Mouse (Mus musculus) C2C12 (cell line): ENCODE measurements around the gene Mdh1. TPM values are rescaled to one million over a fixed set of nuclear protein-coding genes. Genes with fewer than 3 reads are reported as not detected.

ENCODE experiments used
- H3K27me3 ChIP-seq: one replicate; pipeline ENCODE4 v1.6.1; 2011; ENCODE audit not compliant: control insufficient read depth, insufficient read depth, insufficient read length
- H3K36me3 ChIP-seq: one replicate; pipeline ENCODE4 v1.6.1; 2011; ENCODE audit not compliant: control insufficient read depth, insufficient read depth
- H3K4me3 ChIP-seq: one replicate; pipeline ENCODE4 v1.5.1; 2011; ENCODE audit warnings: mild to moderate bottlenecking, control low read depth; ENCODE audit not compliant: poor library complexity, insufficient read depth, severe bottlenecking
- H3K79me2 ChIP-seq: one replicate; pipeline ENCODE4 v1.6.1; 2011; ENCODE audit not compliant: control insufficient read depth, insufficient read depth
- H3K79me3 ChIP-seq: one replicate; pipeline ENCODE4 v1.6.1; 2011; ENCODE audit warnings: low read depth, control low read depth
- H3ac ChIP-seq: one replicate; pipeline ENCODE3; 2011; ENCODE audit warnings: low read depth; ENCODE audit not compliant: control insufficient read depth, insufficient read length
- CEBPB ChIP-seq: IDR thresholded peaks from one replicate; pipeline ENCODE4 v1.6.1; 2011; ENCODE audit warnings: low read depth, mild to moderate bottlenecking, control low read depth, moderate library complexity
- CTCF ChIP-seq: IDR thresholded peaks from one replicate; pipeline ENCODE4 v1.5.1; 2011; ENCODE audit not compliant: control insufficient read depth, insufficient read depth, insufficient read length
- FOSL1 ChIP-seq: IDR thresholded peaks from one replicate; pipeline ENCODE4 v1.8.0; 2011; ENCODE audit warnings: mild to moderate bottlenecking, low read length; ENCODE audit not compliant: poor library complexity, insufficient read depth, severe bottlenecking
- MAX ChIP-seq: IDR thresholded peaks from one replicate; pipeline ENCODE4 v1.6.1; 2011; ENCODE audit warnings: mild to moderate bottlenecking, control low read depth
- MYOD1 ChIP-seq: IDR thresholded peaks from one replicate; pipeline ENCODE4 v1.6.1; 2011; ENCODE audit warnings: low read depth; ENCODE audit not compliant: control insufficient read depth, insufficient read length
- MYOG ChIP-seq: IDR thresholded peaks from one replicate; pipeline ENCODE4 v1.6.1; 2011; ENCODE audit not compliant: control insufficient read depth, insufficient read length; ENCODE audit errors: extremely low read depth
- USF1 ChIP-seq: IDR thresholded peaks from one replicate; pipeline ENCODE4 v1.6.1; 2011; ENCODE audit warnings: low read depth, mild to moderate bottlenecking, control low read depth, moderate library complexity
- polyA plus RNA-seq: library from polyadenylated mRNA; unstranded; fragments of >200 nt; fragmentation: generic; extraction: Trizol; gene quantifications from one replicate; pipeline ENCODE4 v1.2.1, GENCODE M21; 2012; ENCODE audit warnings: missing spikeins

Mdh1 gene
- polyA plus RNA-seq, 1 experiment, result 127 TPM

GRCm38 (mm10) chr11:21564681-21565405 lies 7.3 kb downstream of the Mdh1 start:
- H3ac ChIP-seq, result no peak overlapping the region
- TF ChIP-seq CEBPB (no peak), USF1 (no peak), CTCF (no peak), MYOG (no peak), MYOD1 (no peak), FOSL1 (no peak), MAX (no peak)
- no peak overlapping the region for H3K4me3 ChIP-seq
- H3K27me3 ChIP-seq, result no peaks in the 10 kb centered on the region
- peaks cover 7% of the 10 kb centered on the region for H3K79me3 ChIP-seq
- peaks cover 36% of the 10 kb centered on the region for H3K79me2 ChIP-seq
- peaks cover 66% of the 10 kb centered on the region for H3K36me3 ChIP-seq

GRCm38 (mm10) chr11:21563617-21564325 lies 8.4 kb downstream of the Mdh1 start:
- H3K27me3 ChIP-seq, result no peaks in the 10 kb centered on the region
- peaks cover 76% of the 10 kb centered on the region for H3K36me3 ChIP-seq
- H3K4me3 ChIP-seq, result no peak overlapping the region
- TF ChIP-seq MAX (no peak), CTCF (no peak), MYOG (no peak), MYOD1 (no peak), CEBPB (no peak), USF1 (no peak), FOSL1 (no peak)
- H3ac ChIP-seq, result no peak overlapping the region
- peaks cover 4% of the 10 kb centered on the region for H3K79me3 ChIP-seq
- H3K79me2 ChIP-seq, result peaks cover 25% of the 10 kb centered on the region

- TF ChIP-seq CTCF (no peak), MYOG (no peak), CEBPB (no peak), USF1 (no peak), MYOD1 (no peak), MAX (no peak), FOSL1 (no peak)
- Histone ChIP-seq H3K27me3 (no peaks in the 10 kb centered on the region), H3K36me3 (peaks cover 87% of the 10 kb centered on the region), H3K79me2 (peaks cover under 1% of the 10 kb centered on the region), H3K79me3 (no peaks in the 10 kb centered on the region), H3ac (no peak overlapping the region), H3K4me3 (no peak overlapping the region)
Observed at GRCm38 (mm10) chr11:21561347-21561746, 10.8 kb downstream of the Mdh1 start.

- Histone ChIP-seq H3ac (no peak overlapping the region), H3K36me3 (peaks cover 73% of the 10 kb centered on the region), H3K27me3 (no peaks in the 10 kb centered on the region), H3K4me3 (no peak overlapping the region), H3K79me2 (no peaks in the 10 kb centered on the region), H3K79me3 (no peaks in the 10 kb centered on the region)
- TF ChIP-seq FOSL1 (no peak), CTCF (no peak), MYOG (no peak), USF1 (no peak), CEBPB (no peak), MAX (no peak)
Observed at GRCm38 (mm10) chr11:21559727-21560126, 12.4 kb downstream of the Mdh1 start.

- H3K27me3 ChIP-seq, result no peaks in the 10 kb centered on the region
- no peak overlapping the region for H3ac ChIP-seq
- peaks cover 8% of the 10 kb centered on the region for H3K36me3 ChIP-seq
- H3K79me2 ChIP-seq, result no peaks in the 10 kb centered on the region
- H3K79me3 ChIP-seq, result no peaks in the 10 kb centered on the region
- no peak overlapping the region for H3K4me3 ChIP-seq
- TF ChIP-seq MAX (no peak), MYOD1 (no peak), FOSL1 (no peak), MYOG (no peak), USF1 (no peak), CEBPB (no peak), CTCF (no peak)
Observed at GRCm38 (mm10) chr11:21552049-21552448, 20.1 kb downstream of the Mdh1 start.
